Mouse (Mus musculus) liver, embryonic 14.5 days (tissue): ENCODE results near the gene Hmcn2.

Source experiments
- CTCF ChIP-seq: IDR thresholded peaks from 2 replicates; pipeline ENCODE4 v1.5.1; 2016; ENCODE audit warnings: antibody characterized with exemption, low read depth, control low read depth
- EP300 ChIP-seq: IDR thresholded peaks from 2 replicates; pipeline ENCODE4 v1.6.1; 2016; ENCODE audit warnings: antibody characterized with exemption, low read depth

- TF ChIP-seq EP300 (no peak), CTCF (no peak)
Measured at GRCm38 (mm10) chr2:31474686-31475085, 160.5 kb downstream of the Hmcn2 start.
